Mouse (Mus musculus): ENCODE measurements at regions not wholly inside any gene's neighbourhood (a gene's known extent, or its start where the extent isn't known, plus 50 kb on each side); places are given as distances from the start of the nearest gene placed in this dataset.
A peak's percentile ranks its signal among the peaks of the same experiment; 100 is the strongest.

- DNase-seq (ENCODE audit: low read depth, low spot score): no peak
- TF ChIP-seq BHLHE40 (IDR thresholded peaks at IDR 0.05; ENCODE audit: borderline replicate concordance, low read depth, low read length) (no peak), MXI1 (IDR thresholded peaks at IDR 0.05; ENCODE audit: low read depth, low read length) (no peak), MEF2A (IDR thresholded peaks at IDR 0.05; ENCODE audit: extremely low read depth, insufficient replicate concordance, low read depth, low read length, poor library complexity, severe bottlenecking) (no peak), ZNF384 (IDR thresholded peaks at IDR 0.05; ENCODE audit: low read depth, low read length) (no peak), ELF1 (IDR thresholded peaks at IDR 0.05; ENCODE audit: low read depth, low read length) (no peak), MAFK (IDR thresholded peaks at IDR 0.05; ENCODE audit: borderline replicate concordance, low read depth, low read length) (no peak), POLR2AphosphoS2 (IDR thresholded peaks at IDR 0.05; ENCODE audit: low read length) (no peak), HCFC1 (IDR thresholded peaks at IDR 0.05; ENCODE audit: low read depth, low read length) (no peak), CTCF (IDR thresholded peaks at IDR 0.05 in 2 of 3, conservative IDR thresholded peaks at IDR 0.05 in 1 of 3; ENCODE audit: control insufficient read depth in 1 of 3, insufficient read depth in 1 of 3, low read depth in 2 of 3, low read length in 3 of 3, poor library complexity in 1 of 3, severe bottlenecking in 1 of 3) (no peak)
- no peak overlapping the region for H3K4me3 ChIP-seq (ENCODE audit: control insufficient read depth in 1 of 2, insufficient read depth in 1 of 2, low read depth in 2 of 2, low read length in 2 of 2)
- H3K9me3 ChIP-seq (replicated peaks; ENCODE audit: insufficient read depth, low read length): no peaks in the 10 kb centered on the region
- H3K79me2 ChIP-seq (ENCODE audit: control insufficient read depth, insufficient read depth, low read length, poor library complexity): no peaks in the 10 kb centered on the region
- H3K4me1 ChIP-seq (ENCODE audit: control insufficient read depth in 1 of 2, insufficient read depth in 2 of 2, low read length in 2 of 2): no peaks in the 10 kb centered on the region
- H3K36me3 ChIP-seq (ENCODE audit: control insufficient read depth in 1 of 2, insufficient read depth in 2 of 2, low read length in 2 of 2): no peaks in the 10 kb centered on the region
- H3K27ac ChIP-seq (ENCODE audit: control insufficient read depth, low read depth, low read length): no peak overlapping the region
- no peak overlapping the region for H3K9ac ChIP-seq (ENCODE audit: control insufficient read depth, low read depth, low read length, poor library complexity, severe bottlenecking)
- no peaks in the 10 kb centered on the region for H3K27me3 ChIP-seq (ENCODE audit: control insufficient read depth in 1 of 2, insufficient read depth in 2 of 2, low read length in 2 of 2)
Observed at GRCm38 (mm10) chr1:142624303-142624702, 1016.2 kb upstream of the B3galt2 start.

- no peak overlapping the region for H3K9ac ChIP-seq (ENCODE audit: control insufficient read depth, low read depth, low read length, poor library complexity, severe bottlenecking)
- H3K4me1 ChIP-seq (ENCODE audit: control insufficient read depth in 1 of 2, insufficient read depth in 2 of 2, low read length in 2 of 2): peaks cover 0 to 3% of the 10 kb centered on the region in 2 experiments; a peak in 2 of 4 replicates
- no peaks in the 10 kb centered on the region; a peak in 1 of 4 replicates for H3K36me3 ChIP-seq (ENCODE audit: control insufficient read depth in 1 of 2, insufficient read depth in 2 of 2, low read length in 2 of 2)
- H3K9me3 ChIP-seq (replicated peaks; ENCODE audit: insufficient read depth, low read length): no peaks in the 10 kb centered on the region
- H3K27ac ChIP-seq (ENCODE audit: control insufficient read depth, low read depth, low read length): no peak overlapping the region
- H3K27me3 ChIP-seq (ENCODE audit: control insufficient read depth in 1 of 2, insufficient read depth in 2 of 2, low read length in 2 of 2): no peaks in the 10 kb centered on the region
- H3K79me2 ChIP-seq (ENCODE audit: control insufficient read depth, insufficient read depth, low read length, poor library complexity): no peaks in the 10 kb centered on the region
- H3K4me3 ChIP-seq (ENCODE audit: control insufficient read depth in 1 of 2, insufficient read depth in 1 of 2, low read depth in 2 of 2, low read length in 2 of 2): no peak overlapping the region
- peak; percentile 69 for DNase-seq (ENCODE audit: low read depth, low spot score)
- TF ChIP-seq MAFK (IDR thresholded peaks at IDR 0.05; ENCODE audit: borderline replicate concordance, low read depth, low read length) (peak; percentile 74; the same call in 1 of the 2 replicates), KAT2A (conservative IDR thresholded peaks at IDR 0.05; ENCODE audit: low read depth, low read length) (no peak), CHD1 (IDR thresholded peaks at IDR 0.05; ENCODE audit: low read depth, low read length) (no peak), ELF1 (IDR thresholded peaks at IDR 0.05; ENCODE audit: low read depth, low read length) (no peak), MYC (IDR thresholded peaks at IDR 0.05; ENCODE audit: low read depth, low read length) (peak; percentile 71; the same call in 1 of the 2 replicates), MEF2A (IDR thresholded peaks at IDR 0.05; ENCODE audit: extremely low read depth, insufficient replicate concordance, low read depth, low read length, poor library complexity, severe bottlenecking) (peak; percentile 76; the same call in 1 of the 2 replicates), GATA1 (IDR thresholded peaks at IDR 0.05; ENCODE audit: low read depth, low read length) (peak; percentile 95), ETS1 (IDR thresholded peaks at IDR 0.05; ENCODE audit: low read depth, low read length) (peak; percentile 88), USF2 (IDR thresholded peaks at IDR 0.05; ENCODE audit: borderline replicate concordance in 1 of 2, insufficient read depth in 1 of 2, low read depth in 1 of 2, low read length in 2 of 2) (no peak), NELFE (IDR thresholded peaks at IDR 0.05; ENCODE audit: low read depth, low read length) (no peak), ZMIZ1 (IDR thresholded peaks at IDR 0.05; ENCODE audit: low read depth, low read length) (no peak), MAZ (IDR thresholded peaks at IDR 0.05; ENCODE audit: low read depth, low read length) (no peak), POLR2AphosphoS2 (IDR thresholded peaks at IDR 0.05; ENCODE audit: low read length) (no peak), TAL1 (IDR thresholded peaks at IDR 0.05; ENCODE audit: low read length) (peak; percentile 57), SIN3A (IDR thresholded peaks at IDR 0.05; ENCODE audit: low read length) (peak; percentile 40; the same call in 1 of the 2 replicates), MXI1 (IDR thresholded peaks at IDR 0.05; ENCODE audit: low read depth, low read length) (peak; percentile 28; the same call in 1 of the 2 replicates), MYB (IDR thresholded peaks at IDR 0.05; ENCODE audit: low read depth, low read length) (peak; percentile 49; the same call in 1 of the 2 replicates), CTCF (IDR thresholded peaks at IDR 0.05 in 2 of 3, conservative IDR thresholded peaks at IDR 0.05 in 1 of 3; ENCODE audit: control insufficient read depth in 1 of 3, insufficient read depth in 1 of 3, low read depth in 2 of 3, low read length in 3 of 3, poor library complexity in 1 of 3, severe bottlenecking in 1 of 3) (no peak), EP300 (IDR thresholded peaks at IDR 0.05; ENCODE audit: low read depth in 1 of 2, low read length in 2 of 2) (peak; percentile 98 to 99), POLR2A (IDR thresholded peaks at IDR 0.05; ENCODE audit: control insufficient read depth in 1 of 2, insufficient read depth in 1 of 2, low read depth in 1 of 2, low read length in 2 of 2, poor library complexity in 1 of 2) (no peak), UBTF (IDR thresholded peaks at IDR 0.05; ENCODE audit: borderline replicate concordance, insufficient read depth, low read depth, low read length) (no peak), BHLHE40 (IDR thresholded peaks at IDR 0.05; ENCODE audit: borderline replicate concordance, low read depth, low read length) (peak; percentile 44; the same call in 1 of the 2 replicates), TBP (IDR thresholded peaks at IDR 0.05; ENCODE audit: low read depth, low read length) (no peak), RAD21 (IDR thresholded peaks at IDR 0.05; ENCODE audit: low read depth, low read length) (no peak; the same call in 1 of the 2 replicates), GABPA (IDR thresholded peaks at IDR 0.05; ENCODE audit: low read depth, low read length) (no peak), JUND (IDR thresholded peaks at IDR 0.05; ENCODE audit: low read depth, low read length) (no peak), E2F4 (IDR thresholded peaks at IDR 0.05; ENCODE audit: borderline replicate concordance, low read depth, low read length) (no peak)
Observed at GRCm38 (mm10) chr1:142655289-142655688, 985.2 kb upstream of the B3galt2 start.

Measured in MEL (cell line).